Mouse (Mus musculus): Measurements from ENCODE around the gene Stx8.

Stx8 gene

GRCm38 (mm10) chr11:68144235-68145065 lies 178.5 kb downstream of the Stx8 start:
- no peak for DNase-seq (ENCODE audit: low read depth, low spot score)

GRCm38 (mm10) chr11:68145066-68145585 lies 179.1 kb downstream of the Stx8 start:
- DNase-seq (ENCODE audit: low read depth, low spot score), result no peak

- DNase-seq (ENCODE audit: low read depth, low spot score), result no peak
Observed at GRCm38 (mm10) chr11:68145586-68146455, 179.8 kb downstream of the Stx8 start.

- peak; percentile 87 for DNase-seq (ENCODE audit: low read depth, low spot score)
Observed at GRCm38 (mm10) chr11:68146456-68146851, 180.5 kb downstream of the Stx8 start.

- DNase-seq (ENCODE audit: low read depth, low spot score), result peak; percentile 95
Observed at GRCm38 (mm10) chr11:68150938-68151337, 184.9 kb downstream of the Stx8 start.

- DNase-seq (ENCODE audit: low read depth, low spot score), result no peak
Observed at GRCm38 (mm10) chr11:68155821-68156220, 189.8 kb downstream of the Stx8 start.

GRCm38 (mm10) chr11:68158166-68158565 lies 192.2 kb downstream of the Stx8 start:
- DNase-seq (ENCODE audit: low read depth, low spot score), result no peak

- no peak for DNase-seq (ENCODE audit: low read depth, low spot score)
Observed at GRCm38 (mm10) chr11:68159867-68160266, 193.9 kb downstream of the Stx8 start.

- DNase-seq (ENCODE audit: low read depth, low spot score), result no peak
Observed at GRCm38 (mm10) chr11:68164408-68164807, 198.4 kb downstream of the Stx8 start.

- no peak for DNase-seq (ENCODE audit: low read depth, low spot score)
Observed at GRCm38 (mm10) chr11:68168427-68168826, 202.4 kb downstream of the Stx8 start.

GRCm38 (mm10) chr11:68171973-68172647 lies 206.1 kb downstream of the Stx8 start:
- no peak for DNase-seq (ENCODE audit: low read depth, low spot score)

GRCm38 (mm10) chr11:68172648-68173045 lies 206.7 kb downstream of the Stx8 start:
- DNase-seq (ENCODE audit: low read depth, low spot score), result no peak

- peak; percentile 21 for DNase-seq (ENCODE audit: low read depth, low spot score)
Observed at GRCm38 (mm10) chr11:68176550-68176949, 210.6 kb downstream of the Stx8 start.

GRCm38 (mm10) chr11:68177415-68177814 lies 211.4 kb downstream of the Stx8 start:
- no peak for DNase-seq (ENCODE audit: low read depth, low spot score)

- no peak for DNase-seq (ENCODE audit: low read depth, low spot score)
Observed at GRCm38 (mm10) chr11:68185647-68186046, 219.7 kb downstream of the Stx8 start.

- no peak for DNase-seq (ENCODE audit: low read depth, low spot score)
Observed at GRCm38 (mm10) chr11:68187242-68187641, 221.2 kb downstream of the Stx8 start.

GRCm38 (mm10) chr11:68188695-68189201 lies 222.8 kb downstream of the Stx8 start:
- DNase-seq (ENCODE audit: low read depth, low spot score), result peak; percentile 39

- no peak for DNase-seq (ENCODE audit: low read depth, low spot score)
Observed at GRCm38 (mm10) chr11:68190849-68191248, 224.9 kb downstream of the Stx8 start.

GRCm38 (mm10) chr11:68195168-68195567 lies 229.2 kb downstream of the Stx8 start:
- DNase-seq (ENCODE audit: low read depth, low spot score), result no peak

- no peak for DNase-seq (ENCODE audit: low read depth, low spot score)
Observed at GRCm38 (mm10) chr11:68195693-68196176, 229.7 kb downstream of the Stx8 start.

GRCm38 (mm10) chr11:68196566-68196965 lies 230.6 kb downstream of the Stx8 start:
- DNase-seq (ENCODE audit: low read depth, low spot score), result no peak
